Mouse (Mus musculus): Measurements from ENCODE around the gene Cep104.

- TF ChIP-seq CTCF (IDR thresholded peaks at IDR 0.05; ENCODE audit: low read depth, low read length) (no peak), GATA2 (IDR thresholded peaks at IDR 0.05; ENCODE audit: borderline replicate concordance, low read depth, low read length) (no peak)
These were observed 12.4 kb upstream of the Cep104 start for GRCm38 (mm10) chr4:153962631-153963030.
